Mouse (Mus musculus) layer of hippocampus, adult 9-11 months (tissue): ENCODE results near the gene Frmpd3.
A peak's percentile ranks its signal among the peaks of the same experiment; 100 is the strongest.

Source experiments
- DNase-seq: peaks from one replicate; pipeline ENCODE4 v3.0.0; 2022

Frmpd3 gene

GRCm38 (mm10) chrX:140456751-140457491 is 114.9 kb downstream of the Frmpd3 start:
- DNase-seq: peak; percentile 8

- DNase-seq: no peak
Observed at GRCm38 (mm10) chrX:140457502-140457901, 115.4 kb downstream of the Frmpd3 start.

- no peak for DNase-seq
Observed at GRCm38 (mm10) chrX:140478231-140478630, 136.2 kb downstream of the Frmpd3 start.

- DNase-seq: no peak
Observed at GRCm38 (mm10) chrX:140479171-140479570, 137.1 kb downstream of the Frmpd3 start.
